Mouse (Mus musculus) lung, postnatal 14 days (tissue): ENCODE measurements around the gene Bcl9l.
A peak's percentile ranks its signal among the peaks of the same experiment; 100 is the strongest.

Experiments
- DNase-seq: peaks from one replicate; pipeline ENCODE4 v3.0.0; 2021

The Bcl9l gene

GRCm38 (mm10) chr9:44498421-44499355, 16.1 kb downstream of the Bcl9l start:
- peak; percentile 83 for DNase-seq

GRCm38 (mm10) chr9:44499356-44500162, 16.9 kb downstream of the Bcl9l start:
- DNase-seq = no peak

- no peak for DNase-seq
Observed at GRCm38 (mm10) chr9:44500163-44500533, 17.5 kb downstream of the Bcl9l start.

GRCm38 (mm10) chr9:44500638-44501175, 18.1 kb downstream of the Bcl9l start:
- no peak for DNase-seq

- DNase-seq = no peak
Observed at GRCm38 (mm10) chr9:44501206-44501879, 18.7 kb downstream of the Bcl9l start.

- peak; percentile 90 for DNase-seq
Observed at GRCm38 (mm10) chr9:44502006-44502405, 19.4 kb downstream of the Bcl9l start.

GRCm38 (mm10) chr9:44504893-44505823, 22.5 kb downstream of the Bcl9l start:
- DNase-seq = no peak

- DNase-seq = no peak
Observed at GRCm38 (mm10) chr9:44505824-44506467, 23.3 kb downstream of the Bcl9l start.

- no peak for DNase-seq
Observed at GRCm38 (mm10) chr9:44506566-44506965, 23.9 kb downstream of the Bcl9l start.

GRCm38 (mm10) chr9:44507345-44507744, 24.7 kb downstream of the Bcl9l start:
- DNase-seq = no peak

- DNase-seq = no peak
Observed at GRCm38 (mm10) chr9:44508124-44508619, 25.5 kb downstream of the Bcl9l start.

GRCm38 (mm10) chr9:44508721-44509486, 26.3 kb downstream of the Bcl9l start:
- DNase-seq = no peak

- DNase-seq = peak; percentile 94
Observed at GRCm38 (mm10) chr9:44509487-44510354, 27.1 kb downstream of the Bcl9l start.

GRCm38 (mm10) chr9:44510355-44510871, 27.8 kb downstream of the Bcl9l start:
- DNase-seq = no peak

- peak; percentile 63 for DNase-seq
Observed at GRCm38 (mm10) chr9:44510872-44511601, 28.4 kb downstream of the Bcl9l start.

GRCm38 (mm10) chr9:44511935-44512716, 29.5 kb downstream of the Bcl9l start:
- no peak for DNase-seq

- DNase-seq = no peak
Observed at GRCm38 (mm10) chr9:44512717-44513003, 30.0 kb downstream of the Bcl9l start.

- DNase-seq = no peak
Observed at GRCm38 (mm10) chr9:44513121-44513520, 30.5 kb downstream of the Bcl9l start.
